Mouse (Mus musculus) brain, adult 10 weeks (tissue): ENCODE data around the gene Psmc3ip. TPM values are rescaled to one million over a fixed set of nuclear protein-coding genes. Genes with fewer than 3 reads are reported as not detected.

Experiments
- polyA plus RNA-seq: library from polyadenylated mRNA; stranded (reverse); fragments of 350-450 nt; fragmentation: Illumina TruSeq; extraction: RNeasy Lipid Tissue Mini Kit (QIAGEN cat#74804); gene quantifications from one replicate; pipeline ENCODE4 v1.2.3, GENCODE M21; 2015; ENCODE audit warnings: low read depth, low replicate concordance

Gene Psmc3ip
- polyA plus RNA-seq, result 3.9 TPM

GRCm38 (mm10) chr11:101095314-101096024, at the start of gene Psmc3ip:
Psmc3ip (minus strand) TSS chr11:101095436.

GRCm38 (mm10) chr11:101119761-101120544, 24.7 kb upstream of the Psmc3ip start, which contains the start of the genes Retreg3 and Tubg1:
Retreg3 (minus strand) TSS chr11:101119893.
Tubg1 (plus strand) TSS chr11:101119938.

GRCm38 (mm10) chr11:101086756-101087681, 8.2 kb downstream of the Psmc3ip start, which contains the start of gene Mlx:
Mlx (plus strand) TSS chr11:101087277.

GRCm38 (mm10) chr11:101082208-101083082, 12.8 kb downstream of the Psmc3ip start, which contains the start of gene Coasy:
Coasy (plus strand) TSS chr11:101082565.

GRCm38 (mm10) chr11:101078121-101078520, 17.1 kb downstream of the Psmc3ip start, which contains the start of gene Hsd17b1:
Hsd17b1 (plus strand) TSS chr11:101078411.

GRCm38 (mm10) chr11:101069391-101070188, 25.6 kb downstream of the Psmc3ip start, which contains the start of gene Naglu:
Naglu (plus strand) TSS chr11:101070012.

Other genes starting within 250 kb of the Psmc3ip start
- gene Stat5b, start 244.7 kb downstream of the Psmc3ip start, polyA plus RNA-seq, result 16.9 TPM
- gene Stat5a, start 236.1 kb downstream of the Psmc3ip start, polyA plus RNA-seq, result 1.1 TPM
- 26.4 TPM for gene Stat3, start 155.9 kb downstream of the Psmc3ip start, polyA plus RNA-seq
- 12.8 TPM for gene Cavin1, start 124.5 kb downstream of the Psmc3ip start, polyA plus RNA-seq
- 258 TPM for gene Atp6v0a1, start 86.0 kb downstream of the Psmc3ip start, polyA plus RNA-seq
- 6.4 TPM for gene Naglu, start 25.4 kb downstream of the Psmc3ip start, polyA plus RNA-seq
- gene Hsd17b1, start 17.0 kb downstream of the Psmc3ip start, polyA plus RNA-seq, result not detected
- 25.5 TPM for gene Coasy, start 12.9 kb downstream of the Psmc3ip start, polyA plus RNA-seq
- gene Mlx, start 8.2 kb downstream of the Psmc3ip start, polyA plus RNA-seq, result 77.5 TPM
- 62.6 TPM for gene Retreg3, start 24.5 kb upstream of the Psmc3ip start, polyA plus RNA-seq
- gene Tubg1, start 24.5 kb upstream of the Psmc3ip start, polyA plus RNA-seq, result 52.4 TPM
- gene Tubg2, start 60.5 kb upstream of the Psmc3ip start, polyA plus RNA-seq, result 62.0 TPM
- 98.9 TPM for gene Cntnap1, start 75.1 kb upstream of the Psmc3ip start, polyA plus RNA-seq
- 7.8 TPM for gene Plekhh3, start 75.9 kb upstream of the Psmc3ip start, polyA plus RNA-seq
- gene Ccr10, start 80.0 kb upstream of the Psmc3ip start, polyA plus RNA-seq, result not detected
- 42.2 TPM for gene Ezh1, start 131.0 kb upstream of the Psmc3ip start, polyA plus RNA-seq
- gene Ramp2, start 150.6 kb upstream of the Psmc3ip start, polyA plus RNA-seq, result 28.6 TPM
- 94.4 TPM for gene Vps25, start 158.3 kb upstream of the Psmc3ip start, polyA plus RNA-seq
- gene Wnk4, start 165.1 kb upstream of the Psmc3ip start, polyA plus RNA-seq, result 4.8 TPM
- gene Cntd1, start 183.6 kb upstream of the Psmc3ip start, polyA plus RNA-seq, result 0.58 TPM
- gene Coa3, start 183.7 kb upstream of the Psmc3ip start, polyA plus RNA-seq, result 223 TPM
- 183 TPM for gene Becn1, start 206.8 kb upstream of the Psmc3ip start, polyA plus RNA-seq
- gene Psme3, start 220.8 kb upstream of the Psmc3ip start, polyA plus RNA-seq, result 106 TPM
- 3.6 TPM for gene Aoc2, start 229.6 kb upstream of the Psmc3ip start, polyA plus RNA-seq
- gene Aoc3, start 235.2 kb upstream of the Psmc3ip start, polyA plus RNA-seq, result 0.64 TPM